8 mouse cellular contexts compared by ENCODE assay signal in the genomic region with DNA sequence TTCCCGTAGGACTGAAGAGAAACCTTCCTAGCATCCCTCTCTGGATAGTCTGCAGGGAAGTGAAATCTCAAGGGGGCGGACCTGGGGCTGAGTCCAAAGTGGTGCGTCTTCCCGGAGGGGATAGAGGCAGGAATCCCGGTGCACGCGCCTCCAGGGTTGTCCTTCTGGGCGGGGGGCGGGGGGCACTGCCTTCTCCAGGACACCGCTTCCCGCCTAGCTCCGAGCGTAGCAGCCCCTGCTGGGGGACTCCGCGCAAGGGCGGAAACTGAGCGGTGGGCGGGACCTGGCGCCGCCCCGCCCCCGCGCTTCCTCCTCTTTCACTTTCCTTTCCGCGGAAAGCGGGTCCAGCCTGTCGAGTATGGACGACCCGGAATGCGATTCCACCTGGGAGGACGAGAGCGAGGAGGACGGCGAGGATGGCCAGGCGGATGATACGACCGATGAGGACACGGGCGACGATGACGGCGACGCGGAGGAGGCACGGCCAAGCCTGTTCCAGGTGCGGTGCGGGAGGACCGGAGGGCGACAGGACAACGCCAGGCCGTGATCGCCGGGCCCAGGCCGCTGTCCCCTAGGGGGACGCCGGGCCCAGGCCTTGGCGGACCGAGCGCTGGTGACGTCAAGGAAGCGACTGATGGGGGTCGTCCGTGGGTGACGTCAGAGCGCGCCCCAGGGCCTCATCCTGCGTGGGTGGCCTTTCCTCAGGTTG. TPM values are rescaled to one million over a fixed set of nuclear protein-coding genes. Genes with fewer than 3 reads are reported as not detected.
DNase-seq lines count a peak whose midpoint lies in the region; ATAC-seq and TF ChIP-seq lines count a peak whose summit lies in the region.

Ogfr (plus strand) TSS at position 123 of the 709 bp plus-strand sequence.

- ATAC-seq in forebrain, embryonic 15.5 days (replicated peaks), result peak; percentile 90
- ATAC-seq in liver, embryonic 16.5 days (ENCODE audit: low read depth), result peak; percentile 87
- peak; percentile 93 for ATAC-seq in neural tube, embryonic 12.5 days (ENCODE audit: low FRiP score, low read depth)
- peak; percentile 88 for ATAC-seq in stomach, postnatal 0 days (ENCODE audit: low FRiP score, low TSS enrichment)

- TF ChIP-seq CTCF in ES-Bruce4 (IDR thresholded peaks at IDR 0.05; ENCODE audit: low read depth, low read length), result no peak
- peak; percentile 49 for TF ChIP-seq CTCF in stomach, postnatal 0 days (IDR thresholded peaks at IDR 0.05; ENCODE audit: low read depth)

- H3K27ac ChIP-seq in ES-Bruce4 (ENCODE audit: insufficient read depth, low read length), result no peak within 1 kb of the TSS
- H3K27ac ChIP-seq in forebrain, embryonic 15.5 days (replicated peaks), result peak within 1 kb of the TSS; percentile 95
- H3K27ac ChIP-seq in liver, embryonic 16.5 days (ENCODE audit: low read length), result peak within 1 kb of the TSS; percentile 78
- peak within 1 kb of the TSS; percentile 82 for H3K27ac ChIP-seq in neural tube, embryonic 12.5 days
- H3K27ac ChIP-seq in stomach, postnatal 0 days (replicated peaks), result peak within 1 kb of the TSS; percentile 92

- no peaks in the 10 kb centered on the region for H3K27me3 ChIP-seq in ES-Bruce4 (ENCODE audit: control insufficient read depth, insufficient read depth, low read length, poor library complexity, severe bottlenecking)
- no peaks in the 10 kb centered on the region for H3K27me3 ChIP-seq in forebrain, embryonic 15.5 days
- no peaks in the 10 kb centered on the region for H3K27me3 ChIP-seq in liver, embryonic 16.5 days (ENCODE audit: control insufficient read depth, insufficient read depth, low read depth, low read length)
- H3K27me3 ChIP-seq in neural tube, embryonic 12.5 days (replicated peaks), result no peaks in the 10 kb centered on the region
- no peaks in the 10 kb centered on the region for H3K27me3 ChIP-seq in stomach, postnatal 0 days (ENCODE audit: control insufficient read depth, insufficient read depth, low read length)

- H3K9me3 ChIP-seq in ES-Bruce4 (replicated peaks; ENCODE audit: control insufficient read depth, insufficient read depth, low read length, poor library complexity, severe bottlenecking), result no peaks in the 10 kb centered on the region
- no peaks in the 10 kb centered on the region for H3K9me3 ChIP-seq in forebrain, embryonic 15.5 days
- H3K9me3 ChIP-seq in liver, embryonic 16.5 days (replicated peaks; ENCODE audit: control insufficient read depth, low read length), result no peaks in the 10 kb centered on the region
- H3K9me3 ChIP-seq in neural tube, embryonic 12.5 days, result no peaks in the 10 kb centered on the region
- H3K9me3 ChIP-seq in stomach, postnatal 0 days (ENCODE audit: control insufficient read depth, low read length), result no peaks in the 10 kb centered on the region

- WGBS in forebrain, embryonic 15.5 days, result under 1% methylated on average over 67 of the region's 67 CpGs
- under 1% methylated on average over 67 of the region's 67 CpGs for WGBS in large intestine, adult 2 months
- under 1% methylated on average over 63 of the region's 67 CpGs for WGBS in liver, embryonic 16.5 days (ENCODE audit: insufficient replicate concordance)
- WGBS in neural tube, embryonic 12.5 days, result under 1% methylated on average over 66 of the region's 67 CpGs
- WGBS in stomach, postnatal 0 days, result under 1% methylated on average over 53 of the region's 67 CpGs

- no peaks in the 10 kb centered on the region for H3K4me1 ChIP-seq in ES-Bruce4 (ENCODE audit: control insufficient read depth, insufficient read depth, low read length)
- H3K4me1 ChIP-seq in forebrain, embryonic 15.5 days, result peaks cover 26% of the 10 kb centered on the region
- peaks cover 5% of the 10 kb centered on the region for H3K4me1 ChIP-seq in liver, embryonic 16.5 days (ENCODE audit: control insufficient read depth, low read depth, low read length)
- H3K4me1 ChIP-seq in neural tube, embryonic 12.5 days, result peaks cover 16% of the 10 kb centered on the region
- peaks cover 4% of the 10 kb centered on the region; the same call in 1 of the 2 replicates for H3K4me1 ChIP-seq in stomach, postnatal 0 days (replicated peaks; ENCODE audit: control insufficient read depth, insufficient read depth)

- H3K4me2 ChIP-seq in forebrain, embryonic 15.5 days (replicated peaks), result peak within 1 kb of the TSS; percentile 83
- H3K4me2 ChIP-seq in liver, embryonic 16.5 days (ENCODE audit: low read depth, low read length), result peak within 1 kb of the TSS; percentile 63
- H3K4me2 ChIP-seq in neural tube, embryonic 12.5 days (replicated peaks), result peak within 1 kb of the TSS; percentile 88
- peak within 1 kb of the TSS; percentile 88 for H3K4me2 ChIP-seq in stomach, postnatal 0 days (replicated peaks; ENCODE audit: low read depth)

- no peak for TF ChIP-seq POLR2A in ES-Bruce4 (IDR thresholded peaks at IDR 0.05; ENCODE audit: insufficient read depth, low read length)

- peaks cover 18% of the 10 kb centered on the region for H3K36me3 ChIP-seq in ES-Bruce4 (ENCODE audit: control insufficient read depth, insufficient read depth, low read length, poor library complexity, severe bottlenecking)
- H3K36me3 ChIP-seq in forebrain, embryonic 15.5 days, result peaks cover 52% of the 10 kb centered on the region
- H3K36me3 ChIP-seq in liver, embryonic 16.5 days (ENCODE audit: control insufficient read depth, insufficient read depth), result peaks cover 28% of the 10 kb centered on the region
- H3K36me3 ChIP-seq in neural tube, embryonic 12.5 days, result peaks cover 55% of the 10 kb centered on the region
- H3K36me3 ChIP-seq in stomach, postnatal 0 days (ENCODE audit: control insufficient read depth, insufficient read depth, low read length), result peaks cover 17% of the 10 kb centered on the region

- peak within 1 kb of the TSS; percentile 34 for H3K9ac ChIP-seq in ES-Bruce4 (ENCODE audit: low read depth, poor library complexity, severe bottlenecking)
- peak within 1 kb of the TSS; percentile 96 for H3K9ac ChIP-seq in forebrain, embryonic 15.5 days (replicated peaks)
- H3K9ac ChIP-seq in liver, embryonic 16.5 days (ENCODE audit: low read depth, low read length), result peak within 1 kb of the TSS; percentile 93
- H3K9ac ChIP-seq in neural tube, embryonic 12.5 days, result peak within 1 kb of the TSS; percentile 87
- H3K9ac ChIP-seq in stomach, postnatal 0 days (ENCODE audit: low read length), result peak within 1 kb of the TSS; percentile 87

- intact Hi-C loops in heart, postnatal 14 days (cut with DNase I), result loop anchor here (5.0 kb wide), 1 partner anchor 88 kb away; no protein-coding TSS in a partner anchor

- peak within 1 kb of the TSS; percentile 76 for H3K4me3 ChIP-seq in ES-Bruce4 (ENCODE audit: low read depth, low read length)
- H3K4me3 ChIP-seq in forebrain, embryonic 15.5 days, result peak within 1 kb of the TSS; percentile 94
- peak within 1 kb of the TSS; percentile 97 for H3K4me3 ChIP-seq in liver, embryonic 16.5 days (ENCODE audit: low read depth, low read length)
- H3K4me3 ChIP-seq in neural tube, embryonic 12.5 days, result peak within 1 kb of the TSS; percentile 85
- H3K4me3 ChIP-seq in stomach, postnatal 0 days (ENCODE audit: low read depth, low read length), result peak within 1 kb of the TSS; percentile 94

- DNase-seq in cerebellum, adult 11 months, result peak; percentile 74
- peak; percentile 87 to 90 for DNase-seq in heart, postnatal 14 days
- DNase-seq in large intestine, adult 2 months (ENCODE audit: low read depth, low spot score), result peak; percentile 37
- peak; percentile 84 for DNase-seq in stomach, postnatal 0 days (ENCODE audit: low spot score)

- no peak for TF ChIP-seq EP300 in ES-Bruce4 (IDR thresholded peaks at IDR 0.05; ENCODE audit: insufficient read depth, low read depth, low read length)
- no peak for TF ChIP-seq EP300 in stomach, postnatal 0 days (optimal IDR thresholded peaks at IDR 0.05)

RNA-seq across cellular contexts. Expression of gene Ogfr, which starts in this region (rescaled TPM):
- 47.3 and 56.6 TPM in 2 replicates for polyA plus RNA-seq in ES-Bruce4 (2011; ENCODE audit: insufficient read depth, insufficient read length, low read depth, missing spikeins)
- 83.7 and 89.1 TPM in 2 replicates for polyA plus RNA-seq in forebrain, embryonic 15.5 days (2015; fragmentation: Nextera tagmentation; extraction: Ambion mirVana)
- total RNA-seq in heart, postnatal 14 days (2021), result 10 to 100 TPM; 37.7 to 38.2 TPM
- 35.6 and 44.3 TPM in 2 replicates for polyA plus RNA-seq in large intestine, adult 2 months (2012; rRNA removed)
- 21.1 and 22.5 TPM in 2 replicates for polyA plus RNA-seq in liver, embryonic 16.5 days (2015; fragmentation: Nextera tagmentation; extraction: Ambion mirVana)
- polyA plus RNA-seq in neural tube, embryonic 12.5 days (2016; fragmentation: Nextera tagmentation; extraction: Ambion mirVana), result 91.8 and 94.8 TPM in 2 replicates
- 23.9 and 24.5 TPM in 2 replicates for polyA plus RNA-seq in stomach, postnatal 0 days (2015; fragmentation: Nextera tagmentation; extraction: Ambion mirVana)

Comparison
In these comparisons a context has a peak if more than half of its experiments do, and no peak if none do; other contexts are left out.
1. H3K9ac ChIP-seq: peak in every context shown above with its lines; median percentile 96 in forebrain, embryonic 15.5 days; 93 in liver, embryonic 16.5 days; 87 in neural tube, embryonic 12.5 days; 87 in stomach, postnatal 0 days; 34 in ES-Bruce4.
2. DNase-seq: peak in every context shown above with its lines; median percentile 88 in heart, postnatal 14 days; 84 in stomach, postnatal 0 days; 74 in cerebellum, adult 11 months; 37 in large intestine, adult 2 months.